Mouse (Mus musculus) small intestine, adult 2 months (tissue): ENCODE measurements around the gene Trip6.

Experiments used
- CTCF ChIP-seq: fragments of 200-500 bp; IDR thresholded peaks from 2 replicates; pipeline ENCODE4 v1.5.1; 2012; ENCODE audit warnings: low read depth, mild to moderate bottlenecking, control low read depth, inconsistent platforms, low read length, moderate library complexity, mixed read lengths; ENCODE audit not compliant: insufficient replicate concordance, insufficient read length; ENCODE audit errors: extremely low read depth
- POLR2A ChIP-seq: fragments of 200-500 bp; IDR thresholded peaks from 2 replicates; pipeline ENCODE4 v1.6.1; 2012; ENCODE audit warnings: low read depth, mild to moderate bottlenecking, control low read depth, inconsistent platforms, low read length, moderate library complexity

DNA sequence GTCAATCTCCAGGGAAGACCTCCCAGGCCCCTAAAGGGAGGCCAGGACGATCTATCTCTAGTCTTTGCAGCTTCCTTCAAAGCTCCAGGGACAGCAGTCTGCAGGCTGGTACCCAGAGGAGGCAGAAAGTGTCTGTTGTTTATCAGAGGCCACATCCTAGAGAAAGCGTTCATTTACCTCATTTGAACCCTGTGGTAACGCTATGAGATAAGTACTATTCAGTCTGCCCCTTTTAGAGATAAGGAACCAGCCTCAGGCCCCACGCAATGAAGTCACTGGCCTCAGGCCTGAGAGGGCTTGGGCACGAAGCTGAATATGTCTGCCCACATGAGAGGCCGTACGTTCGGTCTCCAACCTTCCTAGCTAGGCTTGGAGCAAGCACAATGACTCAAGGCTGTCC lies 3.2 kb upstream of the Trip6 start:
- no peak for TF ChIP-seq CTCF
- no peak for TF ChIP-seq POLR2A
